Mouse (Mus musculus): ENCODE results near the gene Pirt.

Pirt gene

DNA sequence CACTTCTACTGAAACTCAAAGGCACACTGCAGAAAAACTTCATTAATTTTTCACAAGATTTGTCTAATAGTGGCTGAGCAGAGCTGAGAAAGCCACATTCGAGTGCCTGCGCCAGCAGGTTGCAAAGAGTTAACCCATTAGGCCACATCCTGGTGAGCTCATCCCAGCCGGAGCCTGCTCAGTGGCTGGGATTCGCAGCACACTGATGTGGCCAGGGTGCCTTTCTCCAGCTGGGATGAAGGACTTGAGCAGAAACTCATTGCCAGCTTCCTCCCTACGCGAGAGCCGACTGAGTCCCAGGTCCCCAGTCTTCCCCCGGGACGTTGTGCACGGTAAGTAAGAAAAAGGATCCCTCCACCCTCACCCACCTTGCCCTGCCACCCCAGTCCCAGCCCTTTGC, at the start of gene Pirt:
TSS of gene Pirt (plus strand) at position 171 of the 400 bp plus-strand sequence.
- DNase-seq, result no peak

DNA sequence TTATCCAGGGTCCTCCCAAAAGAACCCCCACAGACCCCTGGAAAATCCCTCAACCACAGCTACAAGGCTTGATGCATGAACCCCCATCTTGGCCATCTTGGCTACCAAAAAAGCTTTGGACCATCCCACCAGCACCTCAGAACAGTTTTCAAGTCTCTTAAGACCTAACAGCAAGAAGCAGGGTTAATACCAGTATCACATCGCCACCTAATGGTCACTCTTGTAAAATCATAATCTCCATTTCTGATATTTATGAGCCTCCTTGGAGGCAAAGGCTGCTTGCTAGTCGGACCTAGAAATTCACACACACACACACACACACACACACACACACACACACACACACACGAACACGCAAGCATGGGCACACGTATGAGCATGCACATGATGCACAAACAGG, 40.1 kb upstream of the Pirt start:
- no peak for DNase-seq

DNA sequence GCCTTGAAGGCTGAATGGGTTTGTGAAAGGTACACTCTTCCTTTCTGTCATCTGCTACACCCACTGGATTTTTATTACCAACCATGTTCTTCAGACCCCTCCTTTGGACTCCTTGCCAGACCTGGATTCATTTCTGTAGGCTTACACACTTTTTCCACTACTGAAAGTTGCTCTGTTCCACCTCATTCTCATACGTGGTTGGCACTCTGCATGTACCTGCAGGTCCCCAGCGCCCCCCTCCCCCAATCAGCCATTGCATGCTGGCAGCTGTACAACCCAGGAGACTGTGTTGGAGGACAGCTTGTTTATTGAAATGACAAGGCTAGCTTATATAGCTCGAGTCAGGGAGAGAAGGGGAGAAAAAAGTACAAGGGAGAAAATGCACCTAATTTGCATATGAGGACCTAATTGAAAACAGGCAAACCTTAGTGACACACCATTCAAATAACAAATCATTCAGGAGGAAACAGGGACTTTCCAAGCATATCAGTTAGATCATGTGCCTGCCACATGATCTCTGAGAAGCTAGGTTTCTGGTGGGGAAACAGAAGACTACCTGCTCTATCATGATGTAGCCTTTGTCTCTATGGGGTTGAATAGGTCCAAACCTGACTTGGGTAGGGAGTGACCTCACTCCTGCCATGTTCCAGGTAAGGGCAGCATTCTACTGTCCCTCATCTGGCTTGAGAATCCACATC, 38.9 kb upstream of the Pirt start:
- DNase-seq, result no peak

DNA sequence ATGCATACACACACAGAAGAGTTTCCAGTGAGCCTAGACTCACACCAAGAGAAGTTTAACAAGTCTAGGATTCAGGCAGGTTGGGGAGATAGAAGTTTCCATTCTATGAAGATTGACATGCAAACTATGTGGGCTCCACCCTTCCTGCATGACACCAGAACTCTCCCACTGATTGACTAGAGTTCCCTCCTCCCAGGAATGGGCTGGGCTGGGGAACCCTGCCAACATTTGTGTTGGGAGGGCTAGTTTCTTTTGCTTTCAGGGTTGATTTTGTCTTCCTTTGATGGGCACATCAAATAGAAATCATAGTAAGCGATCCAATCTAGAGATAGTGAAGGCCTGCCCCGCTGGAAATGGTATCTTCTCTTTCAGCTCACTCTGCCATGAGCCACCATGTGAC, 30.5 kb upstream of the Pirt start:
- DNase-seq, result no peak

DNA sequence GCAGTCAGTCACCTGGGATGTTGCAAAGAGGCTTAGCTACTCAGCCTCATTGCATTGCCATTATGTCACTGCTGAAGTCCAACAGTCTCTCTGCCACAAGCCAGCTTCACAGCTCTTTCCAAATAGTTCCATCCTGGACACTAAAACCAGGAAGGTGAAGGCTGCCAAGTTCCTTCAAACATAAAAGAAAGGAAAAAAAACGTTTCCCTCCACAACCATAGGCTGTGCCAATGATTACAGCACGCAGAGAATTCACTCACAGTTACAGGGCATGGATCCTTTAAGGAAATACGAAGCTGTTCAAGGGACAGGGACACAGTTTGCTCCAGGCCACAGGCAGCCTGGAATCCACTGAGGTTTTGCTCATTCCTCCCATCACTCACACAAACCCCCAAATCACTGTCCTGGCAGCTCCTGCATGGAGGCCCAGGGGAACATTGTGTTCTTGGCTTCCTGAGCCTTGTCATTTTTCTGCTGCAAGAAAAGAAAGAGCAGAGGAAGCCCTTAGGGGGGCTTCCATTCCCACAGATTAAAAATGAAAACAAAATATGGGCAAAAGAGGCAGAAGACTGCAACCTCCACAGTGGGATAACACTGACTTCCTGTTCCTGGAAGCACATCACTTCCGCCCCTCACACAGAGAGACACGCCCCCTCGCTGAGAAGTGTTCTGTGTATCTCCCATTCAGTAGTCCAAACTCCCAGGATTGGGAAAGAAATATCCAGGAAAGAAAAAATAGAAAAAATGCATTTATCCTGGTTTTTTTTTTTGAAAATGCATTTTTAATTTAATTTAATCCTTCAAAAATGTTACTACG, 29.3 kb upstream of the Pirt start:
- no peak for DNase-seq

DNA sequence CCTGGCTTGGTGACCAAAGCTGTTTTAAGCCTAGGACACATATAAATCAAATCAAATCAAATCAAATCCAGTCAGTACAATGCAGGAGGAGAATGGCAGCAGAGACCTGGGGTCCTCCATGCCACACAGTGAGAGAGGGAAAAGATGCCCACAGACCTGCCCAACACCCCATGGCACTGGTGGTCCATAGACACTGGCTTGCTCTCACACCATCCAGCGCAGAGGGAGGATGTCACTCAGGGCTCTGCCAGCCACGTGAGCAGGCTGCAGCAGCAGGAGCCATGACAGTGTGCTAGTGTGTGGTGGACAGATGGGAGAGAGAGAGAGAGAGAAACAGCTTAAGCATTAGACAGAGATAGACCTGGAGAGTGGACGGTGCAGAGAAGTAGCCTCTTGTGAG, 19.2 kb upstream of the Pirt start:
- no peak for DNase-seq

DNA sequence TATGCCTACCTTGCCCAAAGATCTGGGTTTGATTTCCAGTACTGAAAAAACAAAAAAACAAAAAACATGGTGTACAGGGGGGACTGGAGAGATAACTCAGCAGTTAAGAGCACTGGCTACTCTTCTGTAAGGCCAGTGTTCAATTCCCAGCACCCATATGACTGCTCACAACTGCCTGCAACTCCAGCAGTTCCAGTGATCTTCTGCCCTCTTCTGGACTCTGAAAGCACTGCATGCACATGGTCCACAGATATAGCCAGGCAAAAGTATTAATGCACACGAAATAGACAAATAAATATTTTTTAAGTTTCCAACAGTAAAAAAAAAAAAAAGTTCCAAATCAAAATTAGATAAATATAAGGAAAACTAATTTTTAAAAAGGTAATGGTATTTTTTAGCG, 13.0 kb upstream of the Pirt start:
- DNase-seq, result no peak

DNA sequence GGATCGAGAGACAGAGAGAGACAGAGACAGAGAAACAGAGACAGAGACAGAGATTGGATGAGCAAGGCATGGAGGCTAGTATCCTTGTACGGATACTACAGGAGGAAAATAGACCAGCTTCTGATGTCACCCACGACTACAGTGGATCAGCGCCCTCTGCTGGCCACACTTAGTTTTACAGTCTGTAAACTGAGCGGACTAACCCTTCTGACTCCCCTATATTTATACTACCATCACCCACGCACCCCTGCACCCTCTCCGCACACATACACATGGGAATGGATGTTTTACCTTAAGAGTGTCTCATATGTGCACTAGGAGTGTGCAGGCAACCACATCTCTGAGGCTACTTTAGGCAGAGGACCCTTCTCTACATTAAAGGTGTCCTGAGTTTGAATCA, 12.4 kb upstream of the Pirt start:
- DNase-seq, result peak; percentile 15

DNA sequence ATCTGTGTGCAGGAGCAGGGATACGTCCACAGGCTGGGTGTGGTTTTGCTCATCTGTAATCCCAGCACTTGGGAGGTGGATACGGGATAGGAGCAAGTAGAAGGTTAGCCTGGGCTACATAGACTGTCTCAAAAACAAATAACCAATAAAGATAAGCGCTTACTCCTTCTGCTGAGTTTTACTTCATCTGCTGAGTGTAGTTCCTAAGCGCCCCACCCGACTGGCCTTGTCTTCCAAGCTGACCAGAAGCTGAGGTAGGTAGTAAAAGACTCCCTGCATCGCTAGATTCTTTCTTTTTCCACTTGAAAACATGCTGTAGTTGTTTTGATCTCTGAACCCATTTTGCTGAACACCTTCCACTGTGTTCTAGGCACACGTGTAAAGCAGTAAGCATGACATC, 9.0 kb upstream of the Pirt start:
- no peak for DNase-seq

DNA sequence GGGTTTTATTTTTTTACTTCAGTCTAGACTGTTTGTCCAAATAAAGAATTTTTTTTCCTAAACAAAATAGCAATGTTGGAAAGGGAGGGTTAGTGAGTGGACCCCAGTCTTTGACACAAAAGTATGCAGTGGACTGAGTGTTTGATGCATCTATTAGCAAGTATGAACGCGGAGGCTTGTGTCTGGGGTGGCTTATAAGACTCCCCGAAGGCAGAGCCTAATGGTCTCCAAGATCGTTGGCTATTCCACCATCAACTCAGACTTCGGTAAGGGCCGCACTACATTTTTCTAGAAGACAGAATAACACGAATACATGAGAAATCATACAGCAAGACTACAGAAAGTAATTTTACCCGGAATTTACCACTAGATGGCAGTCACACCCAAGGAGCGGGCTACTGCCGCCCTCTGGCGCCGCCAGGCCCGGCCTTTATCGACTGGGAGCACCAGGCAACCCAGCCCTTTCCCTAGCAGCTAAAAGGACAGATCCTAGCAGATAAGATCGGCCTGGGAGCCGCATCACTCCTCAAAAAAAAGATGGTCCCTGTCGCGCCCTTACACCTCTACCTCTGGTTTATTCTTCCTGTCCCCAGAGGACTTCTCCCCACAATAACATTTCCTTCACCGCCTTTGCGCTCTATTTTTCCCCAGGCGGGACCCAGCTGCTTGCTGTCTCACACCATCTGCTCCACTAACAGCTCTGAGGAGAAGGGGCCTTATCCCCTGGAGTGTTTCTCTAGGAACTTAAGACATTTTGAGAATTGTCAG, 6.0 kb upstream of the Pirt start:
- peak; percentile 46 for DNase-seq

DNA sequence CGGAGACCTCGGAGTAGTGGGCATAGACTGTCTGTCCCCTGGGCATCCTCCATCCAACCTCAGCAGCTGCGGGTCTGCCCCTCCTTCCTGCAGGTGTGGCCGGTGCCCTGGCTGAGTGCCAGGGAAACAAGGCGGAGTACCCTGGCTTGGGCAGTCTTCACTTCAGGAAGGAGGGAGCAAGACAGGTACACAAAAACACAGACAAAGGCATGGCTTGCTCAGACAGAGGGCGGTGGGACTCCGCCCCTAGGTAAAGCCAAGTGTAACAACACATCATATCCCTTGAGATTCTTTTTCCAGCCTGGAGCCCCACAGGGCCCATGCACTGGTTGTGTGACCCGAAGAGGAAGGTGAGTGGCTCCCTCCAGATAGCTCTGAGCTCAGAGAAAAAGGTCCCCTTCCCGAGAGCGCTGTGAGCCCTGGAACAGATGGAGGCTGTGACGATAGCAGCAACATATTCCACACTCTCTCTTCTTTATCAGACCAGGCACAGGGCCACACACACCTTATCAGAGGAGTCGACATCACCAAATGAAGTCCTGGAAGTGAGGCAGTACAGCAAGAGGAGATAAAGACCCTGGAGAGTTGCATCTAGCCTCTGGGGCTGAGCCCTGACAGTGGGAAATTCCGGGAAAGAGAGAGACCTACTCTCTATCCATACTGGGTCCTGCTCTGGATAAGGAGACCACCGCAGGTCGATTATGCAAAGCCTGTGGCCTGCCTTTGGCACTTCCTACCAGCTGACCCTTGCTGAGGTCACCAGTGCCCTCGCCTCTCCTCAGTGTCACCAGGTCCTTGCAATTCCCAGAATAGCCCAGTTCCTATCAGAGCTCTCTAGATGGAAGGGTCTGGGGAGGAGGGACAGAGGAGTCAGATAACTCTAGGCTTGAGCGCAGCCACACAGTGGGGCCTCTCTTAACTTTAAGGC, 1.0 kb downstream of the Pirt start:
- DNase-seq, result no peak

DNA sequence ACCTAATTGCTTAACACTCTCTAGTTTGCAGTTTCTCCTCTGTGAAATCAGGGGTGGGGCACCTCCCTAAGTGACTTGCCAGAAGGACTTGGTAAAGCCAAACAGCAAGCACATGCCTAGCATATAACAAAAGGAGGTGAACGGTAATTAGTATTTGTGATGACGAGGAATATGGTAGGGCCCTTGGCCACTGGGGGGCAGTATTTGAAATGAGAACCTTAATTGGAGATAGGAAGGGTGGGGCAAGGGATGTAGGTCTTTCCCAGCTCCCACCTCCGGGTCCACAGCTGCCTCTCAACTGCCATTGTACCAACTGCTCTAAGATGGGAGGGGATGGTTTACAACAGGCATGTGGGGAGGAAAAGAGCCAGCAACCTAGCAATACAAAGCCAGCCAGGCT, 2.5 kb downstream of the Pirt start:
- peak; percentile 5 for DNase-seq

DNA sequence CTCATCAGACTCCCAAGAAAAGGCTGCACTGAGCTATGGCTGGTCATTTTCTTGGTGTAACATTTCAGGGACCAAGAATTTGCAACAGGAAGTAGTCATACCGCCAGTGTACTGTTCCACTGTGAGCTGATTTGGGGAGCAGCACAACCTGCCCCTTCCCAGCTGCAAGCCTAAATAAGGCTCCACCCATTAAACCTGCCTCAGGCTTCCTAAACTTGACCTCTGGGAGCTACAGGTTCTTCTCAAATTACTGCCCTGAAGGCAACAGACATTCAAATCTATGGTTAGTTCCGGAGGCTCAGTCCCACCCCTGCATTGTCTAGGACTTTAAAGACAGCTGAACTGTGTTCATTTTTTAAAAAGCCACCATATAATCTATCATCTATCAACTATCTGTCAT, 8.2 kb downstream of the Pirt start:
- no peak for DNase-seq

DNA sequence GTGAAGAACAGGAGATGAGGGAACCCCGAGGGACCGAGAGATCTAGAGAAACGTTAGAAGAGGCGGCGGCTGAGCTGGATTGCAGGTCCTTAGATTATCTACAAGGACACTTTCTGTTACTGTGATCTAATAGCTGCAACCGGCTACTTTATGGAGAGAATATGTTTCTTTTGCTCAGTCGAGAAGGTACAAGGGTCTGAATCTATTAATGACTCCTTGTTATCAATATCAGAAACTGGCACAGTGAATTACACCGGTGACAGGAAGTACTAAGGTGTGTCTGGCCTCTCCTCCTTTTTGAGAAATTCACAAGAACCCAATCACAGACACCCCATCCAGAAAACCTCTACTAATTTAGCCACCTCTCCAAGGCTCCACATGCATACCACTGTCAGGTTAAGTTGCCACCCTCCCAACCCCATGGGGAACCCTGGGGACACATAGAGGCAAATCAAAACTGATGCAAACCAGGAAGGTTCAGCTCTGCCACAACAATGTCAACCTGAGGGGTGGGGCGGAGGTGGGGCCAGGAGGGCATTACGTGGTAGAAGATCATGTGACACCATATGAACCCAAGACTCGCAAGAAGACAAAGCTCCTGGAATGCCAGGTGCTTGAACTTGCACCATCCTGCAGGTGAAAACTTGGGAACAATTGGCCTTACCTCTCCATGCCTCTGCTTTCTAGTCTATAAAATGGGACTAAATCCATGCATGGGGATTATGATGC, 12.5 kb downstream of the Pirt start:
- DNase-seq, result no peak

DNA sequence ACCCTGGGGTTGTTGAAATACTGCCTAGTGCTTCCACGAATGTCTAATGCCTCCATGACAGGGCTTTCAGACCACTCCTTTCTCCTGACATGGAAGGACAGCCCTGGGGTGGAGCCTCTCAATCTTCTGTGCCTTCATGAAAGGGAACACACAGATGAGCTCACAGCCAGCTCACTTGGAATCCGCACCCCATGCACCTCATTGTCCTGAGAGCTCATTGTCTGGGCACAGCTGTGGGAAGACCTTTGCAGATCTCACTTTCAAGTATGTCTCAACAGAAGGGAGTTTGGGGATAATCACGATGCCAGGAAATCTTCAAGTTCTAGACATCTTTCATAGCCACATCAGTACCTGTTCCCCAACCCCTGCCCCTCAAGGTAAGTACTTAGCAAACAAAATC, 16.5 kb downstream of the Pirt start:
- DNase-seq, result no peak

DNA sequence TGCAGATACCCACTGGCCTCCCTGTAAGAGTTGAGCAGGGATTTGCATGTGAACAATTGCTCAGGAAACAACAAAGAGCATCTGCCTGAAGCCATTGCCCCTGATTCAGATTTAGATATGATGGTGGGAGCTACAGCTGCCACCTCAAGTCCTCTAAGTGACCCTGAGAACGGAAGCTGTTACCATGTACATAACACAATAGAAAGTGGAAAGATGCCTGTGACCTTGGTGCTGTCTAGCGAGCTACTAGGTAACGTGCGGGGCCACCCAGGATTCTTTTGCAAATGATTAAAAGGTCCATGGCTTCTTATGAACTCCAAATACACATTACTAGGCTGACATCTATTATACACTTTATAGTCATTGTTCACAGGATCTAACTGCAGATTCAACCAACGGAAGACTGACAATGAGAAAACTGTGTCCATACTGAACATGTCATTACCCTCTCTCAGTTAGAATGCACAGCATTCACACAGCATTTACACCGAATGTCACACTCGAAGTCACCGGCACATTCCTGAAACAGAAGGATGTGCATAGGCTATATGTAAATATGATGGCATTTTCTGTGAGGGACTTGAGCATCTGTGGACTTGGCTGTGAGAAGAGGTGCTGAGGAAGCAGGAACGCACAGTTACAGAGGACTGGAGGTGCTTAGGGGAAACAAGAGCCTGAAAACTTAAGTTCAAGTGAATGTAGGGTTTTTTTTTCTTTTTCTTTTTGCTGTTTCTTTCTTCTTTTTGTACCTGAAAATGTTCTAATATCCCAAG, 21.2 kb downstream of the Pirt start:
- DNase-seq, result no peak

DNA sequence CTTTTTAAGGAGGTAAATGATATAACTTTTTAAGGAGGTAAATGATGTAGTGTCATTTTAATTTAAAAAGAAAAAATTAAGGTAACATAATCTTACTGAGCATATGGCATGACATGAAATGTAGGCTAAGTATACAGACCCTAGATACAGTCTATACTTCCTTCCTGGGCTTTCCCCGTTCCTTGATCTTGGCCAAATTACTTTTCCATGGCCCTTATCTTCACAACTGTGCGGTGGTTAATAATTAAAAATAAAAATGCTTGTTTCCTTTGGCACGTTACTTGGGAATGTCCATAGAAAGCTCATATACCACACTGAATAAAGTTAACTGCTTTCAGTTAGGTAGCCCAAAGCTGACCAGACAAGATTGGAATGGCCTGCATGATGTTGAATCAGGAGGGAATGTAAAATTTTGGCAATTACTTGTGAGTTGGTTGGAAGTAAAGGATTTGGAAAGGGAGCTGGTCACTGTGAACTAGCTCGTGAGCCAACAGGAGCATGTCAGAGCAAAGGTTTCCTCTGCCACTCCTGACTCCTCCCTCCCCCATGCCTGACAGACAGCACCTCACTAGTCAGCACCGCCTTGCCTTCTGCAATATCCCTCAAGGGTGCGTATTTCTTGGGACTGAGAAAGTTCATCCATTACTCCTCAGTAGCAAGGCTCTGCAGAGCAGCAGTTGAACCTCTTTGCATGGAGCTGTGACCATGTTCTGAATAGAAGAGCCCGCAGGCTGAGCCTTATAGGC, 22.8 kb downstream of the Pirt start:
- DNase-seq, result no peak

DNA sequence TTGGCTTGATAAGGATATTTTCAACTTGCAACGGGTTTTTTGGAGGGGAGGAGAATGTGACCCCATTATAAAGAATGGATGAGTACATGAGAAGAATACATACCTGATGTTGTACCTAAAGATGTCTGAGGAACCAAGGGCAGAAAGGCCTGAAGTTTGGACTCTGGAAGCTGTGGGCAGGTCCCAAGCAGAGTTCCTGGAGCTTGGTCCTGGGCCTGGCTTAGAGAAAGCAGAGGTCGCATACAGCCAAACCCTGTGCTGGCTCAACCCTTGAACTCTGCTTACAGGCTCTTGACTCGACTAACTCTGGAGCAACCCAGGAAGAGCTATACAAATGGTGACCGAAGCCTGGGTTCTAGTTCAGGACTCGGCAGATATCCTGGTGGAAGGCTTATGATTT, 30.2 kb downstream of the Pirt start:
- no peak for DNase-seq

DNA sequence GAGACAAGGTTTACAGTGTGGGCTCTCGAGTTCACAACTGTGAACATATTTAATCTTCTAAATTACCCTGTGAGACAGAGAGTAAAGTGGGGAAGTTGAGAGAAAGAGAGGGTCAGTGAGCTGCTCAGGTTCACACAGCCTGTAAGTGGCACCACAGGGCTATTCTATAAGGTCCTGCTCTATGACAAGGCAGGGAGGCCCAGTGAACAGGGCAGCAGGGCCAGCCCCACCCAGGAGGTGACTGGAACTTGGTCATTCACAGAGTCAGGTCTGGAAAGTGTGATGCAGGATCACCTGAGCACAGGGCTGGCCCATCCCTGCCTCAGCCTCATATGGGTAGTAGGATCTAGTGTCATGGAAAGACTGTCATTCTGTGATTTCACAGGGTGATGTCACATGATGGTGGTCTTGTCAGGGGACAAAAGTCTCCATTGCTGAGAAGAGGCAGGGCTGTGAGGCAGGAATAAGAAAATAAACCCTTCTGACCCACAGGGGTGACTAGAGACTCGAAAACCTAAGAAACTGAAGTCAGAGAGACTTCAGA, 33.5 kb downstream of the Pirt start:
- no peak for DNase-seq

DNA sequence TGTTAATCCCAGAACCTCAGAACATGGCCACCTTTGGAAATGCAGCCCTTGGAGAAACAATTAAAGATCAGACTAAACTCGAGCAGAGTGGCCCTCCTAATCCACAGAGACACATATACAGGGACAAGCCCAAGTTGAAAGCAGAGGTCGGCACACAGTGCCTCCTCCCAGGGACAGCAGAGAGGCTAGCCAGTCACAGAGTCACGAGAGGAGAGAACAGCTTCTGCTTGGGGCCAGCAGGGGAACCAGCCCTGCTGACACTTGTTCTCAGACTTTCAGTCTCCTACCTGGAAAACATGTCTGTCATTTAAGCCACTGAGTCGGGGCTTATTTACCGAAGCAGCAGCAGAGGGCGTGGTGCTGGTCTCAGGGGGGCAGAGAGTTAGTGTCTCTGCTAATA, 34.7 kb downstream of the Pirt start:
- DNase-seq, result no peak
